Mouse (Mus musculus): ENCODE data around the gene Tjp2.

GRCm38 (mm10) chr19:24080417-24081080 is 144.3 kb downstream of the Tjp2 start:
- TF ChIP-seq CTCF (IDR thresholded peaks at IDR 0.05; ENCODE audit: insufficient read depth, low read depth, low read length) (no peak), POLR2A (IDR thresholded peaks at IDR 0.05; ENCODE audit: insufficient read depth, low read depth, low read length) (no peak)

All from olfactory bulb, adult 2 months (tissue).